Mouse (Mus musculus) testis, adult 2 months (tissue): Measurements from ENCODE around the gene Ifna14. TPM values are rescaled to one million over a fixed set of nuclear protein-coding genes. Genes with fewer than 3 reads are reported as not detected.

Experiments used
- H3K27ac ChIP-seq: fragments of 200-500 bp; 2 replicates; pipeline ENCODE4 v1.5.1; 2012; ENCODE audit warnings: low read depth, low read length; ENCODE audit not compliant: control insufficient read depth, insufficient read depth
- H3K27me3 ChIP-seq: fragments of 200-500 bp; 2 replicates; pipeline ENCODE4 v1.6.1; 2012; ENCODE audit warnings: mild to moderate bottlenecking, low read length, moderate library complexity; ENCODE audit not compliant: control insufficient read depth, insufficient read depth
- H3K36me3 ChIP-seq: fragments of 200-500 bp; 2 replicates; pipeline ENCODE4 v1.6.1; 2012; ENCODE audit warnings: mild to moderate bottlenecking, low read length; ENCODE audit not compliant: control insufficient read depth, insufficient read depth
- H3K4me1 ChIP-seq: fragments of 200-500 bp; 2 replicates; pipeline ENCODE4 v1.6.1; 2012; ENCODE audit warnings: low read length; ENCODE audit not compliant: control insufficient read depth, insufficient read depth
- H3K4me3 ChIP-seq: fragments of 200-500 bp; 2 replicates; pipeline ENCODE4 v1.5.1; 2012; ENCODE audit warnings: low read depth, mild to moderate bottlenecking, low read length, moderate library complexity, mixed read lengths; ENCODE audit not compliant: control insufficient read depth
- CTCF ChIP-seq: fragments of 200-500 bp; IDR thresholded peaks from 2 replicates; pipeline ENCODE4 v1.5.1; 2012; ENCODE audit warnings: low read depth, mild to moderate bottlenecking, inconsistent platforms, low read length, moderate library complexity; ENCODE audit not compliant: control insufficient read depth, insufficient read depth, insufficient replicate concordance
- POLR2A ChIP-seq: fragments of 200-500 bp; IDR thresholded peaks from 2 replicates; pipeline ENCODE4 v1.6.1; 2012; ENCODE audit warnings: low read depth, mild to moderate bottlenecking, inconsistent platforms, low read length, moderate library complexity; ENCODE audit not compliant: control insufficient read depth
- polyA plus RNA-seq: library from polyadenylated mRNA; depleted of rRNA; stranded (reverse); fragments of >200 nt; gene quantifications from 2 replicates; pipeline ENCODE4 v1.2.3, GENCODE M21; 2012; rRNA removed

The Ifna14 gene
- polyA plus RNA-seq, 1 experiment: not detected

GRCm38 (mm10) chr4:88526379-88527049 lies 45.1 kb downstream of the Ifna14 start:
- H3K4me3 ChIP-seq: no peak overlapping the region
- no peak overlapping the region for H3K27ac ChIP-seq
- TF ChIP-seq CTCF (no peak), POLR2A (no peak)
- no peaks in the 10 kb centered on the region for H3K36me3 ChIP-seq
- no peaks in the 10 kb centered on the region for H3K27me3 ChIP-seq
- H3K4me1 ChIP-seq: 0 out of 2 replicates have a peak, but pooled peaks cover 2% of the 10 kb centered on the region

- Histone ChIP-seq H3K4me1 (0 out of 2 replicates have a peak, but pooled peaks cover 2% of the 10 kb centered on the region), H3K4me3 (no peak overlapping the region), H3K36me3 (no peaks in the 10 kb centered on the region), H3K27ac (no peak overlapping the region), H3K27me3 (no peaks in the 10 kb centered on the region)
- TF ChIP-seq POLR2A: no peak
These were observed 46.2 kb downstream of the Ifna14 start for GRCm38 (mm10) chr4:88525393-88525792.

- Histone ChIP-seq H3K4me1 (no peaks in the 10 kb centered on the region), H3K36me3 (no peaks in the 10 kb centered on the region), H3K4me3 (no peak overlapping the region), H3K27ac (no peak overlapping the region), H3K27me3 (no peaks in the 10 kb centered on the region)
- no peak for TF ChIP-seq CTCF
- no peak for TF ChIP-seq POLR2A
These were observed 48.4 kb downstream of the Ifna14 start for GRCm38 (mm10) chr4:88523241-88523640.

GRCm38 (mm10) chr4:88522674-88523073 lies 48.9 kb downstream of the Ifna14 start, which contains the start of gene Ifnb1:
Ifnb1 (minus strand) TSS chr4:88522774.
- Histone ChIP-seq H3K36me3 (no peaks in the 10 kb centered on the region), H3K27ac (no peak within 1 kb of the TSS), H3K27me3 (no peaks in the 10 kb centered on the region), H3K4me1 (no peaks in the 10 kb centered on the region), H3K4me3 (no peak within 1 kb of the TSS)
- TF ChIP-seq CTCF (no peak), POLR2A (no peak)

Other genes starting within 250 kb of the Ifna14 start
- gene Hacd4, start 132.9 kb downstream of the Ifna14 start, polyA plus RNA-seq: 0.90 and 1.4 TPM in 2 replicates
- gene Ifnb1, start 49.0 kb downstream of the Ifna14 start, polyA plus RNA-seq: not detected in 2 replicates
- not detected in 2 replicates for gene Ifna15, start 13.6 kb downstream of the Ifna14 start, polyA plus RNA-seq
- not detected in 2 replicates for gene Ifna9, start 20.6 kb upstream of the Ifna14 start, polyA plus RNA-seq
- gene Ifna12, start 31.6 kb upstream of the Ifna14 start, polyA plus RNA-seq: not detected in 2 replicates
- gene C87499, start 62.6 kb upstream of the Ifna14 start, polyA plus RNA-seq: not detected in 2 replicates
- gene Ifna13, start 72.7 kb upstream of the Ifna14 start, polyA plus RNA-seq: not detected in 2 replicates
- not detected in 2 replicates for gene Ifna16, start 105.1 kb upstream of the Ifna14 start, polyA plus RNA-seq
- not detected in 2 replicates for gene Ifna2, start 112.1 kb upstream of the Ifna14 start, polyA plus RNA-seq
- 0.38 and 0.62 TPM in 2 replicates for gene Ifnab, start 119.6 kb upstream of the Ifna14 start, polyA plus RNA-seq
- gene Gm26566, start 150.0 kb upstream of the Ifna14 start, polyA plus RNA-seq: 1.1 and 1.7 TPM in 2 replicates
- 5.4 TPM in 2 replicates for gene Klhl9, start 150.7 kb upstream of the Ifna14 start, polyA plus RNA-seq
- not detected in 2 replicates for gene Gm13271, start 183.1 kb upstream of the Ifna14 start, polyA plus RNA-seq
- not detected in 2 replicates for gene Gm13283, start 188.3 kb upstream of the Ifna14 start, polyA plus RNA-seq
- gene Gm13290, start 202.0 kb upstream of the Ifna14 start, polyA plus RNA-seq: not detected in 2 replicates
- not detected in 2 replicates for gene Gm13289, start 205.1 kb upstream of the Ifna14 start, polyA plus RNA-seq
- not detected in 2 replicates for gene Gm13272, start 208.1 kb upstream of the Ifna14 start, polyA plus RNA-seq
- gene Ifnz, start 210.3 kb upstream of the Ifna14 start, polyA plus RNA-seq: not detected in 2 replicates
- not detected in 2 replicates for gene Gm13276, start 213.9 kb upstream of the Ifna14 start, polyA plus RNA-seq
- not detected in 2 replicates for gene Gm13277, start 216.8 kb upstream of the Ifna14 start, polyA plus RNA-seq
- not detected in 2 replicates for gene Gm13278, start 219.8 kb upstream of the Ifna14 start, polyA plus RNA-seq
- not detected in 2 replicates for gene Gm13275, start 222.7 kb upstream of the Ifna14 start, polyA plus RNA-seq
- not detected in 2 replicates for gene Gm13279, start 225.6 kb upstream of the Ifna14 start, polyA plus RNA-seq
- gene Gm13285, start 227.9 kb upstream of the Ifna14 start, polyA plus RNA-seq: not detected in 2 replicates
- not detected in 2 replicates for gene Gm13287, start 231.5 kb upstream of the Ifna14 start, polyA plus RNA-seq
- not detected in 2 replicates for gene Gm13288, start 233.7 kb upstream of the Ifna14 start, polyA plus RNA-seq
- gene Ifna7, start 244.4 kb upstream of the Ifna14 start, polyA plus RNA-seq: not detected in 2 replicates
- not detected in 2 replicates for gene Ifna11, start 248.2 kb upstream of the Ifna14 start, polyA plus RNA-seq